Mouse (Mus musculus) forebrain, embryonic 16.5 days (tissue): ENCODE measurements around the gene Umod. TPM values are rescaled to one million over a fixed set of nuclear protein-coding genes. Genes with fewer than 3 reads are reported as not detected.

ENCODE experiments used
- ATAC-seq: fragments of 200-750 bp; cut with Nextera tagmentation; 2 replicates; pipeline ENCODE4 v1.8.0; 2017; ENCODE audit warnings: mild to moderate bottlenecking, moderate library complexity
- H3K27ac ChIP-seq: fragments of 300-500 bp; sonication (generic); 2 replicates; pipeline ENCODE4 v1.5.1; 2014; ENCODE audit warnings: low read length, control low read depth
- H3K27me3 ChIP-seq: fragments of 300-500 bp; sonication (generic); replicated peaks from 2 replicates; pipeline ENCODE4 v1.6.1; 2014; ENCODE audit warnings: low read length; ENCODE audit not compliant: control insufficient read depth, insufficient read depth
- H3K36me3 ChIP-seq: fragments of 300-500 bp; sonication (generic); 2 replicates; pipeline ENCODE4 v1.6.1; 2014; ENCODE audit not compliant: control insufficient read depth, insufficient read depth
- H3K4me1 ChIP-seq: fragments of 300-500 bp; sonication (generic); replicated peaks from 2 replicates; pipeline ENCODE4 v1.6.1; 2014; ENCODE audit warnings: low read length; ENCODE audit not compliant: control insufficient read depth, insufficient read depth
- H3K4me2 ChIP-seq: fragments of 300-500 bp; sonication (generic); 2 replicates; pipeline ENCODE4 v1.6.1; 2014; ENCODE audit warnings: mild to moderate bottlenecking, low read length, control low read depth
- H3K4me3 ChIP-seq: fragments of 300-500 bp; sonication (generic); replicated peaks from 2 replicates; pipeline ENCODE4 v1.5.1; 2014; ENCODE audit warnings: mild to moderate bottlenecking, low read length, control low read depth
- H3K9ac ChIP-seq: fragments of 300-500 bp; sonication (generic); replicated peaks from 2 replicates; pipeline ENCODE4 v1.6.1; 2014; ENCODE audit warnings: low read depth, low read length, control low read depth
- H3K9me3 ChIP-seq: fragments of 300-500 bp; sonication (generic); 2 replicates; pipeline ENCODE4 v1.6.1; 2016; ENCODE audit warnings: low read length; ENCODE audit not compliant: control insufficient read depth
- whole genome bisulfite sequencing: fragments of 180-500 bp; shearing (Covaris S2); extraction: QIAGEN DNeasy Blood & Tissue Kit; methylation state at CpG from one replicate; pipeline ENCODE4 v1.1.7; 2014; 5-methylcytosine and 5-hydroxymethylcytosine counted together
- polyA plus RNA-seq: library from polyadenylated mRNA; unstranded; fragments of >200 nt; fragmentation: Nextera tagmentation; extraction: Ambion mirVana; gene quantifications from 2 replicates; pipeline ENCODE4 v1.2.1, GENCODE M21; 2015

Umod gene
- polyA plus RNA-seq, 1 experiment from 2014 or later: not detected

- no peak within 1 kb of the TSS for H3K27ac ChIP-seq
- ATAC-seq: no peak
- H3K9ac ChIP-seq: no peak within 1 kb of the TSS
- H3K36me3 ChIP-seq: no peaks in the 10 kb centered on the region
- H3K9me3 ChIP-seq: no peaks in the 10 kb centered on the region
- no peak within 1 kb of the TSS for H3K4me2 ChIP-seq
- 95% methylated on average over 6 of the region's 6 CpGs for WGBS
- H3K4me3 ChIP-seq: no peak within 1 kb of the TSS
- H3K4me1 ChIP-seq: no peaks in the 10 kb centered on the region
- no peaks in the 10 kb centered on the region for H3K27me3 ChIP-seq
These were observed 19.9 kb downstream of the Umod start, which contains the start of gene Gp2 for GRCm38 (mm10) chr7:119459185-119459584. TSS of gene Gp2 (minus strand) at chr7:119459285.

- H3K9me3 ChIP-seq: no peaks in the 10 kb centered on the region
- no peaks in the 10 kb centered on the region for H3K27me3 ChIP-seq
- H3K9ac ChIP-seq: no peak overlapping the region
- no peak overlapping the region for H3K27ac ChIP-seq
- no peak overlapping the region for H3K4me2 ChIP-seq
- WGBS: 74% methylated on average over 7 of the region's 7 CpGs
- ATAC-seq: no peak
- no peaks in the 10 kb centered on the region for H3K36me3 ChIP-seq
- H3K4me3 ChIP-seq: no peak overlapping the region
- H3K4me1 ChIP-seq: no peaks in the 10 kb centered on the region
These were observed 24.9 kb downstream of the Umod start for GRCm38 (mm10) chr7:119454192-119454591.

DNA sequence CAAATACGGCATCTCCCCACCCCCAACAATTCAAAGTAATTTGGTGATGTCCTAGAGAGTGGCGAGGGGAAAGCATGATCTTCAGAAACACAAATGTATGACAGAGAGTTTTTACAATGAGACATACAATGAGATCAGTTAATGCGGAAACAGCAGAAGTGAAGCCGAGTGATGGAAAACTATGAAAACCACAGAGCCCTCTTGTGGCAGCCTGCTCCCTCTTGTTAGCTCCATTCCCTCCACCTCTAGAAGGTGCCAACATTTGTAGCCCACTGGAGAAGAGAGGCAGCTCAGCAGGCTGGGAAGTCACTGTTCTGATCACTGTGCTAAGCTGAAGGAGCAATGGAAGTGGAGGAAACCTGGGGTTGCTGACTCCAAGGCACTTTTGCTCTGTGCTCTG, 35.2 kb downstream of the Umod start:
- no peak for ATAC-seq

GRCm38 (mm10) chr7:119441938-119442337, 37.1 kb downstream of the Umod start:
- Histone ChIP-seq H3K27ac (no peak overlapping the region), H3K36me3 (no peaks in the 10 kb centered on the region), H3K27me3 (no peaks in the 10 kb centered on the region), H3K9me3 (no peaks in the 10 kb centered on the region), H3K9ac (no peak overlapping the region), H3K4me1 (no peaks in the 10 kb centered on the region), H3K4me3 (no peak overlapping the region), H3K4me2 (no peak overlapping the region)
- 88% methylated on average over 1 of the region's 1 CpGs for WGBS
- no peak for ATAC-seq

More for the DNA sequence above, 35.2 kb downstream of the Umod start:
- Histone ChIP-seq H3K9me3 (no peaks in the 10 kb centered on the region), H3K9ac (no peak overlapping the region), H3K4me2 (no peak overlapping the region), H3K4me1 (no peaks in the 10 kb centered on the region), H3K27ac (no peak overlapping the region), H3K36me3 (no peaks in the 10 kb centered on the region), H3K27me3 (no peaks in the 10 kb centered on the region), H3K4me3 (no peak overlapping the region)
- 61% methylated on average over 4 of the region's 4 CpGs for WGBS

- H3K36me3 ChIP-seq: no peaks in the 10 kb centered on the region
- no peak overlapping the region for H3K27ac ChIP-seq
- H3K9ac ChIP-seq: no peak overlapping the region
- no peaks in the 10 kb centered on the region for H3K4me1 ChIP-seq
- WGBS: 17% methylated on average over 6 of the region's 6 CpGs
- no peaks in the 10 kb centered on the region for H3K9me3 ChIP-seq
- H3K4me2 ChIP-seq: no peak overlapping the region
- no peak overlapping the region for H3K4me3 ChIP-seq
- ATAC-seq: peak; percentile 84
- H3K27me3 ChIP-seq: no peaks in the 10 kb centered on the region
These were observed 51.9 kb downstream of the Umod start for GRCm38 (mm10) chr7:119427180-119427616.

- no peak overlapping the region for H3K9ac ChIP-seq
- no peaks in the 10 kb centered on the region for H3K36me3 ChIP-seq
- ATAC-seq: peak; percentile 81
- 3% methylated on average over 2 of the region's 2 CpGs for WGBS
- H3K4me2 ChIP-seq: no peak overlapping the region
- no peaks in the 10 kb centered on the region for H3K27me3 ChIP-seq
- no peak overlapping the region for H3K27ac ChIP-seq
- no peak overlapping the region for H3K4me3 ChIP-seq
- H3K9me3 ChIP-seq: no peaks in the 10 kb centered on the region
- H3K4me1 ChIP-seq: peaks cover 7% of the 10 kb centered on the region
These were observed 58.4 kb downstream of the Umod start for GRCm38 (mm10) chr7:119420730-119421129.

- Histone ChIP-seq H3K27me3 (no peaks in the 10 kb centered on the region), H3K4me2 (no peak overlapping the region), H3K4me1 (peaks cover 7% of the 10 kb centered on the region), H3K4me3 (no peak overlapping the region), H3K27ac (no peak overlapping the region), H3K36me3 (no peaks in the 10 kb centered on the region), H3K9me3 (no peaks in the 10 kb centered on the region), H3K9ac (no peak overlapping the region)
- no peak for ATAC-seq
- WGBS: 80% methylated on average over 1 of the region's 1 CpGs
These were observed 60.6 kb downstream of the Umod start for GRCm38 (mm10) chr7:119418523-119418922.

Other genes with a start within 250 kb of the Umod start
- gene Gp2, start 20.0 kb downstream of the Umod start, polyA plus RNA-seq: not detected in 2 replicates
- not detected in 2 replicates for gene Acsm5, start 40.2 kb upstream of the Umod start, polyA plus RNA-seq
- gene Pdilt, start 44.2 kb upstream of the Umod start, polyA plus RNA-seq: not detected in 2 replicates
- gene Acsm2, start 75.1 kb upstream of the Umod start, polyA plus RNA-seq: not detected in 2 replicates
- not detected in 2 replicates for gene Acsm1, start 127.7 kb upstream of the Umod start, polyA plus RNA-seq
- 0.09 TPM in 1 of 2 replicates, not detected in the other for gene Acsm4, start 210.7 kb upstream of the Umod start, polyA plus RNA-seq
- gene Thumpd1, start 241.5 kb upstream of the Umod start, polyA plus RNA-seq: 96.6 and 103 TPM in 2 replicates